Mouse (Mus musculus) C2C12 (cell line): Measurements from ENCODE around the gene Gm4869.

Source experiments
- CEBPB ChIP-seq: IDR thresholded peaks from one replicate; pipeline ENCODE4 v1.6.1; 2011; ENCODE audit warnings: low read depth, mild to moderate bottlenecking, control low read depth, moderate library complexity
- CTCF ChIP-seq: IDR thresholded peaks from one replicate; pipeline ENCODE4 v1.5.1; 2011; ENCODE audit not compliant: control insufficient read depth, insufficient read depth, insufficient read length
- FOSL1 ChIP-seq: IDR thresholded peaks from one replicate; pipeline ENCODE4 v1.8.0; 2011; ENCODE audit warnings: mild to moderate bottlenecking, low read length; ENCODE audit not compliant: poor library complexity, insufficient read depth, severe bottlenecking
- MAX ChIP-seq: IDR thresholded peaks from one replicate; pipeline ENCODE4 v1.6.1; 2011; ENCODE audit warnings: mild to moderate bottlenecking, control low read depth
- MYOD1 ChIP-seq: IDR thresholded peaks from one replicate; pipeline ENCODE4 v1.6.1; 2011; ENCODE audit warnings: low read depth; ENCODE audit not compliant: control insufficient read depth, insufficient read length
- MYOG ChIP-seq: IDR thresholded peaks from one replicate; pipeline ENCODE4 v1.6.1; 2011; ENCODE audit not compliant: control insufficient read depth, insufficient read length; ENCODE audit errors: extremely low read depth
- USF1 ChIP-seq: IDR thresholded peaks from one replicate; pipeline ENCODE4 v1.6.1; 2011; ENCODE audit warnings: low read depth, mild to moderate bottlenecking, control low read depth, moderate library complexity

DNA sequence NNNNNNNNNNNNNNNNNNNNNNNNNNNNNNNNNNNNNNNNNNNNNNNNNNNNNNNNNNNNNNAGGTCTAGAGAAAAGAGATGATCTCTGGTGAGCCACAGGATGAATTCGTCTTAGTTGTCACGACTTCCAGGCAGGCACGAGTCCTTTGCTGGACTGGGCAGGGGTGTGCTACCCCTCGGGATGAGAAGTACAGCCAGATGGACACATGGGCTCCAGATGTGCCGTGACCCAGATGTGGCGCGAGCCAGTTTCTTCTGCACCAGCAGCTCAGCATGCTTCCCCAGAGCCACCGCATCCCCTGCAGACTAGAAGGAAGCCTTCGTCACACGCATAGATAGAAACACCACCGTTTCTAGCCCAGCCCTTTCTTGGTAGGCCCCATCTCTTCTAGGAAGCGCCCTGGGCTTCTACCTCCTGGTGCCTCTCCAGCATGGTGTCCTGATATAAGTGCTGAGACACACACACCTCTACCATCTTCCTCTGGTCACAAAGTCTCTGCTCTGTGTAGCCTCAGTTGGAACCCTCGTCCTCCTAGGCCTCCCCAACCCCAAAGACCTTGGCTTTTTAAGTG is 92.8 kb downstream of the Gm4869 start:
- TF ChIP-seq USF1 (no peak), CTCF (no peak), MYOD1 (no peak), CEBPB (no peak), MYOG (no peak), MAX (no peak), FOSL1 (no peak)
